Mouse (Mus musculus) limb, embryonic 10.5 days (tissue): ENCODE results near the gene Ghsr. TPM values are rescaled to one million over a fixed set of nuclear protein-coding genes. Genes with fewer than 3 reads are reported as not detected.

ENCODE experiments used
- DNase-seq: peaks from one replicate; pipeline ENCODE4 v3.0.0-alpha.2; 2017; ENCODE audit warnings: low spot score
- H3K27ac ChIP-seq: fragments of 300-500 bp; sonication (generic); 2 replicates; pipeline ENCODE4 v1.5.1; 2016; ENCODE audit warnings: mild to moderate bottlenecking
- H3K27me3 ChIP-seq: fragments of 300-500 bp; sonication (generic); 2 replicates; pipeline ENCODE4 v1.6.1; 2016; ENCODE audit warnings: low read depth, mild to moderate bottlenecking; ENCODE audit not compliant: poor library complexity, severe bottlenecking
- H3K36me3 ChIP-seq: fragments of 300-500 bp; sonication (generic); 2 replicates; pipeline ENCODE4 v1.6.1; 2016; ENCODE audit warnings: mild to moderate bottlenecking, moderate library complexity
- H3K4me1 ChIP-seq: fragments of 300-500 bp; sonication (generic); 2 replicates; pipeline ENCODE4 v1.6.1; 2016
- H3K4me3 ChIP-seq: fragments of 300-500 bp; sonication (generic); 2 replicates; pipeline ENCODE4 v1.5.1; 2016; ENCODE audit warnings: mild to moderate bottlenecking, moderate library complexity
- H3K9me3 ChIP-seq: fragments of 300-500 bp; sonication (generic); replicated peaks from 2 replicates; pipeline ENCODE4 v1.6.1; 2016; ENCODE audit warnings: mild to moderate bottlenecking
- WGBS: fragments of 180-500 bp; shearing (Covaris S2); methylation state at CpG from one replicate; pipeline ENCODE4 v1.1.7; 2016; 5-methylcytosine and 5-hydroxymethylcytosine counted together
- polyA plus RNA-seq: library from polyadenylated mRNA; unstranded; fragments of >200 nt; fragmentation: Nextera tagmentation; extraction: Ambion mirVana; gene quantifications from 2 replicates; pipeline ENCODE4 v1.2.1, GENCODE M21; 2016

The Ghsr gene
- not detected in 2 replicates for polyA plus RNA-seq

DNA sequence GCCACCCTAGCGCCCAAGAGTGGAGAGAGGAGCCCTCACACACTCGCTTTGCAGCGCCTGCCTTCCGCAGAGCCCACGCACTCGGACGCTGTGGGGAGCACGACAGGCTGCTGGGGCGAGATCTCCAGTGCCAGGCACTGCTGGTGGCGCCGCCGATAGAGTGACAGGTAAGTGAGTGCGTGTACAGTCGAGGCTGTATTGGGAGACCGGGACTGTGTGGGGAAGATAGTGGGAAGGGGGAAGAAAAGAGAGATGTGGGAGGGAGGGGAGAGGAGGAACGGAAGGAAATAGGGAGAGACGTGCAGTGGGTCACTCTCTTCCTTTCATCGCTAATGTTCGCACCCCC is at the start of gene Ghsr:
Gene Ghsr (plus strand): TSS at position 76 of the 346 bp plus-strand sequence.
- H3K4me1 ChIP-seq: peaks cover 13% of the 10 kb centered on the region
- H3K27ac ChIP-seq: no peak within 1 kb of the TSS
- H3K36me3 ChIP-seq: no peaks in the 10 kb centered on the region
- H3K27me3 ChIP-seq: peaks cover 57% of the 10 kb centered on the region
- 1% methylated on average over 17 of the region's 19 CpGs for WGBS
- no peaks in the 10 kb centered on the region for H3K9me3 ChIP-seq
- no peak for DNase-seq
- H3K4me3 ChIP-seq: peak within 1 kb of the TSS; percentile 33

GRCm38 (mm10) chr3:27322591-27322990 is 48.6 kb upstream of the Ghsr start:
- H3K9me3 ChIP-seq: no peaks in the 10 kb centered on the region
- WGBS: 86% methylated on average over 9 of the region's 9 CpGs
- no peak overlapping the region for H3K4me3 ChIP-seq
- no peak for DNase-seq
- H3K27me3 ChIP-seq: no peaks in the 10 kb centered on the region
- H3K27ac ChIP-seq: no peak overlapping the region
- H3K4me1 ChIP-seq: no peaks in the 10 kb centered on the region; the same call in 1 of the 2 replicates
- no peaks in the 10 kb centered on the region for H3K36me3 ChIP-seq

GRCm38 (mm10) chr3:27323551-27323950 is 47.6 kb upstream of the Ghsr start:
- Histone ChIP-seq H3K27ac (no peak overlapping the region), H3K9me3 (no peaks in the 10 kb centered on the region), H3K4me3 (no peak overlapping the region), H3K4me1 (no peaks in the 10 kb centered on the region; the same call in 1 of the 2 replicates), H3K36me3 (no peaks in the 10 kb centered on the region), H3K27me3 (no peaks in the 10 kb centered on the region)
- WGBS: 80% methylated on average over 5 of the region's 5 CpGs
- DNase-seq: no peak

- DNase-seq: no peak
- no peaks in the 10 kb centered on the region for H3K27me3 ChIP-seq
- H3K9me3 ChIP-seq: no peaks in the 10 kb centered on the region
- no peak overlapping the region for H3K4me3 ChIP-seq
- no peaks in the 10 kb centered on the region for H3K36me3 ChIP-seq
- H3K27ac ChIP-seq: no peak overlapping the region
- WGBS: 87% methylated on average over 4 of the region's 4 CpGs
- H3K4me1 ChIP-seq: no peaks in the 10 kb centered on the region
These were observed 44.4 kb upstream of the Ghsr start for GRCm38 (mm10) chr3:27326633-27327191.

- DNase-seq: no peak
- H3K4me1 ChIP-seq: no peaks in the 10 kb centered on the region
- H3K4me3 ChIP-seq: no peak overlapping the region
- no peak overlapping the region for H3K27ac ChIP-seq
- no peaks in the 10 kb centered on the region for H3K27me3 ChIP-seq
- no peaks in the 10 kb centered on the region for H3K9me3 ChIP-seq
- 94% methylated on average over 5 of the region's 5 CpGs for WGBS
- no peaks in the 10 kb centered on the region for H3K36me3 ChIP-seq
These were observed 40.4 kb upstream of the Ghsr start for GRCm38 (mm10) chr3:27330706-27331105.

- no peaks in the 10 kb centered on the region for H3K36me3 ChIP-seq
- DNase-seq: no peak
- no peaks in the 10 kb centered on the region for H3K27me3 ChIP-seq
- WGBS: 36% methylated on average over 6 of the region's 6 CpGs
- no peaks in the 10 kb centered on the region for H3K4me1 ChIP-seq
- H3K4me3 ChIP-seq: no peak overlapping the region
- no peaks in the 10 kb centered on the region for H3K9me3 ChIP-seq
- H3K27ac ChIP-seq: no peak overlapping the region
These were observed 32.7 kb upstream of the Ghsr start for GRCm38 (mm10) chr3:27338437-27338836.

- Histone ChIP-seq H3K9me3 (no peaks in the 10 kb centered on the region), H3K27ac (no peak overlapping the region), H3K36me3 (no peaks in the 10 kb centered on the region), H3K4me3 (no peak overlapping the region), H3K27me3 (no peaks in the 10 kb centered on the region), H3K4me1 (no peaks in the 10 kb centered on the region)
- DNase-seq: no peak
- 70% methylated on average over 3 of the region's 3 CpGs for WGBS
These were observed 32.3 kb upstream of the Ghsr start for GRCm38 (mm10) chr3:27338887-27339286.

DNA sequence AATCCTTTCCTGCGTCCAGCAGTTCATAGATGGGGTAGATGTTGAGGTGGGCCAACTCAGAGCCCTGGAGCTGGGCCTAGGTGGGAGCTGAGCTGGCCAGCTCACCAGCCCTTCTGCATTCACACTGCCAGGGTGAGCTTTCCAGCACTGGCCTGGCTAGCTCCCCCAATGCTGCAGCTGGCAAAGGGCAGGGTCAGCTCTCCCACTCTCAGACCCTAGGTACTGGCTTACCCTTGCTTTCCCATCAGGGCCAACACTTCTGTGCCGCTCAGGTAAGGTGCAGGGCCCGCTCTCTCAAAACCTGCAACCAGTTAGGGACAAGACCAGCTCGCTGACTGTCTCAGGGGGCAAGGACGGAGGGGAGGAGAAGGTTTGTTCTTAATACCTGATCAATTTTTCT is 30.4 kb upstream of the Ghsr start:
- Histone ChIP-seq H3K4me3 (no peak overlapping the region), H3K9me3 (no peaks in the 10 kb centered on the region), H3K27ac (no peak overlapping the region), H3K4me1 (no peaks in the 10 kb centered on the region), H3K27me3 (no peaks in the 10 kb centered on the region), H3K36me3 (no peaks in the 10 kb centered on the region)
- 91% methylated on average over 5 of the region's 5 CpGs for WGBS
- DNase-seq: peak; percentile 28

- no peaks in the 10 kb centered on the region for H3K9me3 ChIP-seq
- H3K27ac ChIP-seq: no peak overlapping the region
- peak; percentile 27 for DNase-seq
- no peaks in the 10 kb centered on the region for H3K36me3 ChIP-seq
- WGBS: 71% methylated on average over 6 of the region's 6 CpGs
- no peaks in the 10 kb centered on the region for H3K4me1 ChIP-seq
- H3K27me3 ChIP-seq: no peaks in the 10 kb centered on the region
- no peak overlapping the region for H3K4me3 ChIP-seq
These were observed 28.7 kb upstream of the Ghsr start for GRCm38 (mm10) chr3:27342462-27342861.

GRCm38 (mm10) chr3:27345526-27345925 is 25.6 kb upstream of the Ghsr start:
- Histone ChIP-seq H3K36me3 (no peaks in the 10 kb centered on the region), H3K4me1 (no peaks in the 10 kb centered on the region), H3K27me3 (no peaks in the 10 kb centered on the region), H3K9me3 (no peaks in the 10 kb centered on the region), H3K4me3 (no peak overlapping the region), H3K27ac (no peak overlapping the region)
- 59% methylated on average over 6 of the region's 6 CpGs for WGBS
- peak; percentile 32 for DNase-seq

DNA sequence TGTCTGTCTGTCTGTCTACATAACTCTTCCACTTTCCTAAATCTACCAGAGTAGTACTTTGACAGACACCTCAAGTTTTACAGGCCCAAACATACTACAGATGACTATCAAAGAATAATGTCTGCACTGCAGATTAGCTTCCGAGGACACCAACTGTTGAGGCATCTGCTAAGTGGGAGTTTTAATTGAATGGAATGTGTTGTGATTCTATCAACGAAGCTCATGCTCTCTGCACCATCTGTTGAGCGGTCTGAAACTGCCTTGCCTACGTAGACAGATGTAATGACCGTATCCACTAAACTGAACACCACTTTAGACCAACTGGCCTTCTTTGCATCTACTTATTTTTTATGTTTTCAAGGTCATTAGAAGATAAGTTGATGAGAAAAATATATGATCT is 22.7 kb upstream of the Ghsr start:
- H3K36me3 ChIP-seq: no peaks in the 10 kb centered on the region
- DNase-seq: no peak
- H3K27me3 ChIP-seq: no peaks in the 10 kb centered on the region
- no peaks in the 10 kb centered on the region for H3K4me1 ChIP-seq
- H3K27ac ChIP-seq: no peak overlapping the region
- WGBS: 86% methylated on average over 5 of the region's 5 CpGs
- H3K4me3 ChIP-seq: no peak overlapping the region
- no peaks in the 10 kb centered on the region for H3K9me3 ChIP-seq

GRCm38 (mm10) chr3:27351105-27351504 is 20.0 kb upstream of the Ghsr start:
- no peak for DNase-seq

DNA sequence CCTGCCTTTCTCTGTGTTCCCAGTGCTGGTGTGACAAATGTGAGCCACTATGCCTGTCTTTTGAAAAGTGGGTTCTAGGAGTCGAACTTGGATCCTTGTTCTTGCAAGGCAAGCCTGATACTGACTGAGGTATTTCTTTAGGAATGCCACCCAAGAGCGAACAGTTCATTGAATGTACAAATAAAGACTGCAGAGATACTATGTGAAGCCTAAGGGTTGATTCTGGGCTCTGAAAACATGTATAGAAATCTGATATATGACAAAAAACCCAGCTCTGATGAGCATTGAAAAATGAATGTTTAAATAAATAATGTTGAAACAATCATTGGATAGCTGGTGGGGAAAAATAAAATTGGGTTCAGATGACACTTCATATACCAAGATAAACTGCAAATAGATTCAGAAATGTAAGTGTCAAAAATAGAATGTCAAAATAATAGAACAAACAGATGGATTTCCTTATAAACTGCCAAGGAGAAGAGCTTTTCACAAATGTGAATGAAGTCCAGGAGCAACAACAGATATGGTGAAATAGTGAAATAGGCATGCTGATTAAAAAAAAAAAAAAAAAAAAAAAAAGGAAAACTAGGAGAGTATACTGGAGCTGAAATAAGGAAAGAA is 11.9 kb upstream of the Ghsr start:
- 87% methylated on average over 2 of the region's 2 CpGs for WGBS
- Histone ChIP-seq H3K27ac (no peak overlapping the region), H3K36me3 (no peaks in the 10 kb centered on the region), H3K4me1 (no peaks in the 10 kb centered on the region), H3K4me3 (no peak overlapping the region), H3K27me3 (no peaks in the 10 kb centered on the region), H3K9me3 (no peaks in the 10 kb centered on the region)
- no peak for DNase-seq

More at GRCm38 (mm10) chr3:27351105-27351504, 20.0 kb upstream of the Ghsr start:
- 89% methylated on average over 9 of the region's 9 CpGs for WGBS
- Histone ChIP-seq H3K9me3 (no peaks in the 10 kb centered on the region), H3K27me3 (no peaks in the 10 kb centered on the region), H3K4me3 (no peak overlapping the region), H3K36me3 (no peaks in the 10 kb centered on the region), H3K27ac (no peak overlapping the region), H3K4me1 (no peaks in the 10 kb centered on the region)

DNA sequence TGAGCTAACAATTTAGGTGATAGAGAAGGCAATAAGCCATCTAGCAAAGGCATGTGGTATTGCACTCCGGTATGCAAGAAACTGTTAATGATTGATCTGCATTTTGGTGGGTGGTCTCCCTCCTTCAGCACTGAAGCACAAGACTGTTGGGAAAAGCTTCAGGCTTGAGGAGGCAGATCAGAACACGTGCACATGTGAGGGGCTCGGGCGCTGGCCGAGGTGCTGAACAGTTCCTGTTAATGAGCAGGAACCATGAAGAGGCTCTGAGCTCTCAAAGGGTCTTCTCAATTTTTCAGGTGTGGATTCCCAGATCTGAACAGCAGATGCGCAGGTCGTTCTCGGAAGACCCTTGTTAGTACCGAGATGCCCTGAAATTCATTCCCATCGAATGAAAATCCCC is 1.0 kb upstream of the Ghsr start:
- Histone ChIP-seq H3K4me3 (no peak overlapping the region), H3K9me3 (no peaks in the 10 kb centered on the region), H3K4me1 (peaks cover 13% of the 10 kb centered on the region), H3K27me3 (peaks cover 56% of the 10 kb centered on the region), H3K36me3 (no peaks in the 10 kb centered on the region), H3K27ac (no peak overlapping the region)
- 7% methylated on average over 10 of the region's 10 CpGs for WGBS
- peak; percentile 86 for DNase-seq
